Mouse (Mus musculus): ENCODE results near the gene Gm4756. TPM values are rescaled to one million over a fixed set of nuclear protein-coding genes. Genes with fewer than 3 reads are reported as not detected.
A peak's percentile ranks its signal among the peaks of the same experiment; 100 is the strongest.
"Not testable (repeated sequence)": the region's sequence is repeated elsewhere in the genome, so short reads cannot be mapped to it uniquely, and the experiment has no call there.

The Gm4756 gene
- polyA plus RNA-seq, 1 experiment from 2014 or later, result not detected

GRCm38 (mm10) chr12:72638025-72638424 lies 11.4 kb downstream of the Gm4756 start:
- H3K9me3 ChIP-seq (replicated peaks), result no peaks in the 10 kb centered on the region
- H3K27ac ChIP-seq (replicated peaks), result no peak overlapping the region
- H3K27me3 ChIP-seq, result no peaks in the 10 kb centered on the region
- no peak overlapping the region for H3K4me2 ChIP-seq
- H3K4me3 ChIP-seq (replicated peaks), result no peak overlapping the region
- no peaks in the 10 kb centered on the region for H3K4me1 ChIP-seq (replicated peaks)
- 47% methylated on average over 3 of the region's 3 CpGs for WGBS (ENCODE audit: insufficient replicate concordance)
- no peak overlapping the region for H3K9ac ChIP-seq
- H3K36me3 ChIP-seq (replicated peaks), result no peaks in the 10 kb centered on the region
- ATAC-seq (ENCODE audit: insufficient read depth), result peak; percentile 47; the same call in 1 of the 2 replicates

DNA sequence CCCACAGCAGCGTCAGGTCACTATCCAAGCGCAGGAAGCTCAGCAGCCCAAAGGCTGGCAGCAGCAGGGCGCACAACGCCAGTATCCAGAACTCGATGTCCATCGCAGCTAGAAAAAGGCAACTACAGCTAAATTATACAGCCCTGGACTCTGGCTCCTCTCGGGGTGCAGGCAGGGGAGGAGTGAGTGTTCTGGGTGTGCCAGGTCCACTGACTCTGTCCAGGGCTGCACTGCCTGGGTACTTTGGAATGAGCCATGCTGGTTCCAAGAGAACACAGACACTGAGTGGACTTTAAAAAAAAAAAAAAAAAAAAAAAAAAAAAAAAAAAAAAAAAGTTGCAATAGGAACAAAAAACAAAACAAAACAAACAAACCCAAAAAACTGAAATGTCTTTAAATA lies 20.7 kb downstream of the Gm4756 start:
- Histone ChIP-seq H3K36me3 (replicated peaks) (no peaks in the 10 kb centered on the region), H3K4me3 (replicated peaks) (no peak overlapping the region), H3K27ac (replicated peaks) (no peak overlapping the region), H3K9me3 (replicated peaks) (no peaks in the 10 kb centered on the region), H3K9ac (no peak overlapping the region), H3K4me1 (replicated peaks) (no peaks in the 10 kb centered on the region), H3K4me2 (no peak overlapping the region), H3K27me3 (no peaks in the 10 kb centered on the region)
- no peak for ATAC-seq (ENCODE audit: insufficient read depth)
- WGBS (ENCODE audit: insufficient replicate concordance), result 77% methylated on average over 7 of the region's 7 CpGs

GRCm38 (mm10) chr12:72622853-72623496 lies 26.5 kb downstream of the Gm4756 start:
- 17% methylated on average over 5 of the region's 5 CpGs for WGBS (ENCODE audit: insufficient replicate concordance)
- H3K4me2 ChIP-seq, result no peak overlapping the region
- H3K36me3 ChIP-seq (replicated peaks), result no peaks in the 10 kb centered on the region
- no peak overlapping the region for H3K27ac ChIP-seq (replicated peaks)
- no peak overlapping the region for H3K9ac ChIP-seq
- no peaks in the 10 kb centered on the region for H3K4me1 ChIP-seq (replicated peaks)
- no peaks in the 10 kb centered on the region for H3K27me3 ChIP-seq
- no peak for ATAC-seq (ENCODE audit: insufficient read depth)
- no peak overlapping the region for H3K4me3 ChIP-seq (replicated peaks)
- no peaks in the 10 kb centered on the region for H3K9me3 ChIP-seq (replicated peaks)

- Histone ChIP-seq H3K27me3 (no peaks in the 10 kb centered on the region), H3K4me2 (no peak overlapping the region), H3K9ac (no peak overlapping the region), H3K4me1 (replicated peaks) (no peaks in the 10 kb centered on the region), H3K9me3 (replicated peaks) (no peaks in the 10 kb centered on the region), H3K27ac (replicated peaks) (no peak overlapping the region), H3K36me3 (replicated peaks) (no peaks in the 10 kb centered on the region), H3K4me3 (replicated peaks) (no peak overlapping the region)
- WGBS (ENCODE audit: insufficient replicate concordance), result 33% methylated on average over 1 of the region's 1 CpGs
- ATAC-seq (ENCODE audit: insufficient read depth), result no peak
Observed at GRCm38 (mm10) chr12:72621441-72621840, 28.0 kb downstream of the Gm4756 start.

- Histone ChIP-seq H3K9me3 (replicated peaks) (no peaks in the 10 kb centered on the region), H3K4me2 (no peak overlapping the region), H3K4me1 (replicated peaks) (no peaks in the 10 kb centered on the region), H3K9ac (no peak overlapping the region), H3K27ac (replicated peaks) (no peak overlapping the region), H3K36me3 (replicated peaks) (no peaks in the 10 kb centered on the region), H3K27me3 (no peaks in the 10 kb centered on the region), H3K4me3 (replicated peaks) (no peak overlapping the region)
- no peak for ATAC-seq (ENCODE audit: insufficient read depth)
- WGBS (ENCODE audit: insufficient replicate concordance), result 57% methylated on average over 7 of the region's 7 CpGs
Observed at GRCm38 (mm10) chr12:72620856-72621255, 28.6 kb downstream of the Gm4756 start.

DNA sequence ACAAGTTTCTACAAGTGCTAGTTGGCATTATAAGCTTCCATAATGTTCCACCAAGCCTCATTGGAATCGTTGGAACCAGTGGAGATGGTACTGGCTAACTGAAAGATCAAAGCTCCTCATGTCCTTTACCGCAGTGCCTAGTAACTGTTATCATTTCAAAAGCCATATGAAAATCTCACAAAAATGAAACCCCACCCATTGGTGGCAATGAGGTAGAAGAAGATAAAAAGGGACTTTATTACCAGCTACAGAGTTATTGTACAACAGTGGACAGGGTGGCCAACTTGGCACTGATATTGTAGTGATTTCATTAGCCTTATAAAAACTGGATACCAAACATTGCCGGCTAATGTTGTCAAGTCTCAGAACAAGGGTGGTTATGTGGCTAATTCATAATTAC lies 37.4 kb downstream of the Gm4756 start:
- 52% methylated on average over 3 of the region's 3 CpGs for WGBS (ENCODE audit: insufficient replicate concordance)
- H3K4me1 ChIP-seq (replicated peaks), result no peaks in the 10 kb centered on the region
- ATAC-seq (ENCODE audit: insufficient read depth), result no peak
- no peaks in the 10 kb centered on the region for H3K27me3 ChIP-seq
- no peak overlapping the region for H3K4me2 ChIP-seq
- H3K9me3 ChIP-seq (replicated peaks), result no peaks in the 10 kb centered on the region
- no peak overlapping the region for H3K4me3 ChIP-seq (replicated peaks)
- H3K9ac ChIP-seq, result no peak overlapping the region
- no peak overlapping the region for H3K27ac ChIP-seq (replicated peaks)
- H3K36me3 ChIP-seq (replicated peaks), result no peaks in the 10 kb centered on the region

GRCm38 (mm10) chr12:72598731-72599130 lies 50.7 kb downstream of the Gm4756 start:
- not testable (repeated sequence) for ATAC-seq (ENCODE audit: insufficient read depth); H3K9me3 ChIP-seq (replicated peaks); H3K27me3 ChIP-seq; H3K36me3 ChIP-seq (replicated peaks); H3K4me3 ChIP-seq (replicated peaks); H3K9ac ChIP-seq; H3K4me1 ChIP-seq (replicated peaks); H3K27ac ChIP-seq (replicated peaks); H3K4me2 ChIP-seq
- 56% methylated on average over 2 of the region's 2 CpGs for WGBS (ENCODE audit: insufficient replicate concordance)

GRCm38 (mm10) chr12:72594001-72594400 lies 55.5 kb downstream of the Gm4756 start:
- H3K9ac ChIP-seq, result no peak overlapping the region
- no peaks in the 10 kb centered on the region for H3K4me1 ChIP-seq (replicated peaks)
- no peak overlapping the region for H3K4me3 ChIP-seq (replicated peaks)
- no peak overlapping the region for H3K4me2 ChIP-seq
- H3K36me3 ChIP-seq (replicated peaks), result no peaks in the 10 kb centered on the region
- no peaks in the 10 kb centered on the region for H3K27me3 ChIP-seq
- WGBS (ENCODE audit: insufficient replicate concordance), result 40% methylated on average over 2 of the region's 2 CpGs
- no peaks in the 10 kb centered on the region for H3K9me3 ChIP-seq (replicated peaks)
- ATAC-seq (ENCODE audit: insufficient read depth), result no peak
- no peak overlapping the region for H3K27ac ChIP-seq (replicated peaks)

DNA sequence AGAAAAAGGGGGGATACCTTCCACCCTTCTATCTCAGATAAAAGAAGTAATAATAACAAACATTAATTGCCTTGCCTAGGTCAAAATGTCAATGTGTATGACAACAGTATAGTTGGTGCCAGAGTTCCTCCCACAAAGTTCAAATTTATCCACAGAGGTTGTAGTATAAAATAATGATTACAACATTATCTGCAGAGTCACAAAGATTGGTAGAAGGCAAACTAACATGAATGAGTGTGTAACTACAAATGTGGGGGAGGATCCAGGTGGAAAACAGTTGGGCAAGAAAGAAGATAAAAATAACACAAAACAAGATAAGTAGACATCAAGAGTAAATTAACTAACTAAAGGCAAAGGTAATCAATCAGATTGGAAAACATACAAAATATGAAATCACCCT lies 56.5 kb downstream of the Gm4756 start:
- no peak overlapping the region for H3K27ac ChIP-seq (replicated peaks)
- no peaks in the 10 kb centered on the region for H3K9me3 ChIP-seq (replicated peaks)
- H3K4me3 ChIP-seq (replicated peaks), result no peak overlapping the region
- no peaks in the 10 kb centered on the region for H3K4me1 ChIP-seq (replicated peaks)
- no peak overlapping the region for H3K9ac ChIP-seq
- H3K27me3 ChIP-seq, result no peaks in the 10 kb centered on the region
- no peak for ATAC-seq (ENCODE audit: insufficient read depth)
- H3K36me3 ChIP-seq (replicated peaks), result no peaks in the 10 kb centered on the region
- H3K4me2 ChIP-seq, result no peak overlapping the region

DNA sequence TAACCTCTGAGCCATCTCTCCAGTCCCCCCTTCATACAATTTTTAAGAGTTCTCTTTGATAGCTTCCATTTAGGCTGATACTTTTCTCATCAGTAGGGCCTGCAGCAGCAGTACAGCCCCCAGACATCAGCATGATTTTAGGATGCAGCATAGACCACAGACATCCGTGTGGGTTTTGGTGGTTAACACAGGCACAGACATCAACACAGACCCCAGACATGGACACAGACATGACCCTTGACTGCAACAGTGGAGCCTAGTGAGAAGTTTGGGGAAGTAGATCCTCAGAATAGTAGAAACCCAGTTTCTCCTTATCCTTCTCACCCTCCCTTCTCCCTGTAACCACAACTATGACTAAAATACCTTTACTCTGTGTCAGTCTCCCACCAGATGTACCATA lies 64.1 kb downstream of the Gm4756 start:
- no peak overlapping the region for H3K4me2 ChIP-seq
- H3K36me3 ChIP-seq (replicated peaks), result no peaks in the 10 kb centered on the region
- H3K9ac ChIP-seq, result no peak overlapping the region
- no peaks in the 10 kb centered on the region for H3K4me1 ChIP-seq (replicated peaks)
- H3K9me3 ChIP-seq (replicated peaks), result no peaks in the 10 kb centered on the region
- WGBS (ENCODE audit: insufficient replicate concordance), result 56% methylated on average over 1 of the region's 1 CpGs
- H3K27me3 ChIP-seq, result no peaks in the 10 kb centered on the region
- H3K4me3 ChIP-seq (replicated peaks), result no peak overlapping the region
- ATAC-seq (ENCODE audit: insufficient read depth), result no peak
- no peak overlapping the region for H3K27ac ChIP-seq (replicated peaks)

GRCm38 (mm10) chr12:72583099-72583498 lies 66.4 kb downstream of the Gm4756 start:
- ATAC-seq (ENCODE audit: insufficient read depth), result no peak
- Histone ChIP-seq H3K36me3 (replicated peaks) (no peaks in the 10 kb centered on the region), H3K9me3 (replicated peaks) (no peaks in the 10 kb centered on the region), H3K9ac (no peak overlapping the region), H3K4me2 (no peak overlapping the region), H3K27ac (replicated peaks) (no peak overlapping the region), H3K4me1 (replicated peaks) (no peaks in the 10 kb centered on the region), H3K27me3 (no peaks in the 10 kb centered on the region), H3K4me3 (replicated peaks) (no peak overlapping the region)
- WGBS (ENCODE audit: insufficient replicate concordance), result 44% methylated on average over 2 of the region's 2 CpGs

- 67% methylated on average over 3 of the region's 3 CpGs for WGBS (ENCODE audit: insufficient replicate concordance)
- no peaks in the 10 kb centered on the region for H3K36me3 ChIP-seq (replicated peaks)
- H3K9me3 ChIP-seq (replicated peaks), result no peaks in the 10 kb centered on the region
- H3K9ac ChIP-seq, result no peak overlapping the region
- H3K4me3 ChIP-seq (replicated peaks), result no peak overlapping the region
- H3K4me2 ChIP-seq, result no peak overlapping the region
- no peaks in the 10 kb centered on the region for H3K4me1 ChIP-seq (replicated peaks)
- ATAC-seq (ENCODE audit: insufficient read depth), result no peak
- no peaks in the 10 kb centered on the region for H3K27me3 ChIP-seq
- no peak overlapping the region for H3K27ac ChIP-seq (replicated peaks)
Observed at GRCm38 (mm10) chr12:72582021-72582420, 67.4 kb downstream of the Gm4756 start.

Data from liver, embryonic 15.5 days (tissue).